Mouse (Mus musculus): Measurements from ENCODE around the gene Gm6526.
"Not testable (repeated sequence)": the region's sequence is repeated elsewhere in the genome, so short reads cannot be mapped to it uniquely, and the experiment has no call there.

Gene Gm6526

GRCm38 (mm10) chr14:43747566-43747965, at the start of gene Gm6526:
Gene Gm6526 (plus strand): TSS chr14:43747866.
- not testable (repeated sequence) for DNase-seq

GRCm38 (mm10) chr14:43727385-43727784, 20.3 kb upstream of the Gm6526 start, which contains the start of gene Gm16506:
Gene Gm16506 (minus strand): TSS chr14:43727485.
- DNase-seq, result not testable (repeated sequence)

GRCm38 (mm10) chr14:43784645-43785044, 37.0 kb downstream of the Gm6526 start, which contains the start of gene Gm8180:
Gene Gm8180 (minus strand): TSS chr14:43784745.
- not testable (repeated sequence) for DNase-seq

- not testable (repeated sequence) for DNase-seq
Observed at GRCm38 (mm10) chr14:43793811-43794210, 46.1 kb downstream of the Gm6526 start.

- DNase-seq, result no peak
Observed at GRCm38 (mm10) chr14:43796069-43796904, 48.6 kb downstream of the Gm6526 start.

- not testable (repeated sequence) for DNase-seq
Observed at GRCm38 (mm10) chr14:43796905-43797470, 49.3 kb downstream of the Gm6526 start.

GRCm38 (mm10) chr14:43804435-43804834, 56.8 kb downstream of the Gm6526 start:
- not testable (repeated sequence) for DNase-seq
